Mouse (Mus musculus): ENCODE measurements at regions not wholly inside any gene's neighbourhood (a gene's known extent, or its start where the extent isn't known, plus 50 kb on each side); places are given as distances from the start of the nearest gene placed in this dataset.

GRCm38 (mm10) chr13:84058251-84058650 is 163.8 kb upstream of the Tmem161b start:
- Histone ChIP-seq H3K4me3 (replicated peaks) (no peak overlapping the region), H3K27me3 (no peaks in the 10 kb centered on the region), H3K9me3 (no peaks in the 10 kb centered on the region), H3K9ac (replicated peaks) (peak overlapping the region; percentile 61), H3K4me2 (replicated peaks) (peak overlapping the region; percentile 41), H3K27ac (peak overlapping the region; percentile 97), H3K4me1 (replicated peaks) (peaks cover 55% of the 10 kb centered on the region), H3K36me3 (no peaks in the 10 kb centered on the region)
- 32% methylated on average over 3 of the region's 3 CpGs for WGBS
- ATAC-seq: no peak

DNA sequence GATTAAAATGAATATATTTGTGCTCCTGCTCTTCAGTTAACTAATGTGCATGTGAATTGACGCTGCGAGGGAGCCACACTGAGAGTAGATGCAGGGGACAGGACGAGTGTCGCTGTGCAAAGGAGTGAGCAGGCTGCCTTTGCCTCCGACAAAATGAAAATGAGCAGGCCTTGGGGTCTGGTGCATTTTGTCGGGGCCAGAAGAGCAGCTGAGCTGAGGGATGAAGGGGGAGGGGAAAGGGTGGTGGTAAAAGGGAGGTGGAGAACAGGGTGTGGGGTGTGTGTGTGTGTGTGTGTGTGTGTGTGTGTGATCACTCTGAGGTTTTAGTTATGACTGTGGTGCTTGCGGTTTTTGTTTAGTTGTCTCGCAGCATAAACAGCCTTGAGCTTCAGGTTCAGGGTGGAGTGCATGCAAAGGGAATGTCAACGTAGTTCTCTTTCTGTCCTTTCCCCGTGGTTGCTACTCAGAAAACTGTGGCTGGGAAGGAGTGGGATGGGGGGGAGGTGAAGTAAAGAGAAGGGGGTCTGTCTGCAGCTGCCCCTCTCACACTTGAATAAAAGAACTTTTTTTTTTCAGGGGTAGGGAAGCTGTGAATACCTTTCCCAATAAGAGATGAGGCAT is 163.0 kb upstream of the Tmem161b start:
- Histone ChIP-seq H3K27ac (peak overlapping the region; percentile 97), H3K27me3 (no peaks in the 10 kb centered on the region), H3K4me2 (replicated peaks) (peak overlapping the region; percentile 52), H3K9me3 (no peaks in the 10 kb centered on the region), H3K36me3 (no peaks in the 10 kb centered on the region), H3K4me3 (replicated peaks) (peak overlapping the region; percentile 26), H3K9ac (replicated peaks) (peak overlapping the region; percentile 63), H3K4me1 (replicated peaks) (peaks cover 59% of the 10 kb centered on the region)
- peak; percentile 83 for ATAC-seq
- 2% methylated on average over 10 of the region's 10 CpGs for WGBS

GRCm38 (mm10) chr13:84059661-84060452 is 162.2 kb upstream of the Tmem161b start:
- peak; percentile 84 for ATAC-seq
- Histone ChIP-seq H3K27me3 (no peaks in the 10 kb centered on the region), H3K9ac (replicated peaks) (peak overlapping the region; percentile 63), H3K36me3 (no peaks in the 10 kb centered on the region), H3K4me2 (replicated peaks) (peak overlapping the region; percentile 52), H3K4me3 (replicated peaks) (peak overlapping the region; percentile 26; the same call in 1 of the 2 replicates), H3K4me1 (replicated peaks) (peaks cover 65% of the 10 kb centered on the region), H3K9me3 (no peaks in the 10 kb centered on the region), H3K27ac (peak overlapping the region; percentile 97)
- WGBS: 3% methylated on average over 5 of the region's 5 CpGs

DNA sequence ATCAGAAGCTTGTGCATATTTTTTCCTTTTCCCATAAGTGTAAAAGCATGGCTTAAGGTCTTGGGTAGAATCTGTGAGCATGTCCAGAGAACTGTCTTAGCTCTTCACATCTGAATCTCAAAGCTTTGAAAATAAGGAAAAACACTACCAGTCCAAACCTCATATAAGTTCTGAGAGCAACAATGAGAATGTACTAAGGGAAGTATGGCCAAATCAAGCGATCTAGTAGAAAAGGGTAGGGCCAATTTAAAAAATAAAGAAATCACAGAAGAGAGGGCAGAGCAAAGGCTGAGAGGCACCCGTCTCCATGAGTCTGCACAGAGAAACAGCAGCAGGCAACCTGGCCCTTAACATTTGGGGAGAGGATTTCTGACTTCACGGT is 161.7 kb upstream of the Tmem161b start:
- Histone ChIP-seq H3K9ac (replicated peaks) (0 out of 2 replicates have a peak overlapping the region, but pooled peaks have one; percentile 44), H3K36me3 (no peaks in the 10 kb centered on the region)
- 41% methylated on average over 3 of the region's 3 CpGs for WGBS

GRCm38 (mm10) chr13:84060906-84061305 is 161.2 kb upstream of the Tmem161b start:
- Histone ChIP-seq H3K9ac (replicated peaks) (no peak overlapping the region), H3K4me3 (replicated peaks) (no peak overlapping the region)
- ATAC-seq: no peak

More for the DNA sequence above, 161.7 kb upstream of the Tmem161b start:
- Histone ChIP-seq H3K4me3 (replicated peaks) (0 out of 2 replicates have a peak overlapping the region, but pooled peaks have one; percentile 26), H3K27me3 (no peaks in the 10 kb centered on the region), H3K27ac (peak overlapping the region; percentile 97), H3K4me1 (replicated peaks) (peaks cover 67% of the 10 kb centered on the region), H3K4me2 (replicated peaks) (peak overlapping the region; percentile 52), H3K9me3 (no peaks in the 10 kb centered on the region)
- ATAC-seq: no peak

GRCm38 (mm10) chr13:84061820-84062480 is 160.1 kb upstream of the Tmem161b start:
- no peaks in the 10 kb centered on the region for H3K27me3 ChIP-seq
- no peak for ATAC-seq
- 18% methylated on average over 7 of the region's 7 CpGs for WGBS
- H3K9me3 ChIP-seq: no peaks in the 10 kb centered on the region
- H3K27ac ChIP-seq: peak overlapping the region; percentile 94
- peak overlapping the region; percentile 67 for H3K9ac ChIP-seq (replicated peaks)
- peak overlapping the region; percentile 29 for H3K4me3 ChIP-seq (replicated peaks)
- H3K36me3 ChIP-seq: no peaks in the 10 kb centered on the region
- H3K4me2 ChIP-seq (replicated peaks): peak overlapping the region; percentile 51
- peaks cover 76% of the 10 kb centered on the region for H3K4me1 ChIP-seq (replicated peaks)

More at GRCm38 (mm10) chr13:84060906-84061305, 161.2 kb upstream of the Tmem161b start:
- Histone ChIP-seq H3K27ac (peak overlapping the region; percentile 97), H3K4me2 (replicated peaks) (peak overlapping the region; percentile 52), H3K9me3 (no peaks in the 10 kb centered on the region), H3K27me3 (no peaks in the 10 kb centered on the region), H3K36me3 (no peaks in the 10 kb centered on the region), H3K4me1 (replicated peaks) (peaks cover 71% of the 10 kb centered on the region)
- WGBS: 39% methylated on average over 3 of the region's 3 CpGs

GRCm38 (mm10) chr13:84062616-84063015 is 159.5 kb upstream of the Tmem161b start:
- H3K27me3 ChIP-seq: no peaks in the 10 kb centered on the region
- H3K9ac ChIP-seq (replicated peaks): peak overlapping the region; percentile 67
- no peak for ATAC-seq
- WGBS: 20% methylated on average over 2 of the region's 2 CpGs
- H3K4me2 ChIP-seq (replicated peaks): peak overlapping the region; percentile 51
- H3K27ac ChIP-seq: peak overlapping the region; percentile 94
- no peaks in the 10 kb centered on the region for H3K9me3 ChIP-seq
- peak overlapping the region; percentile 20 for H3K4me3 ChIP-seq (replicated peaks)
- H3K36me3 ChIP-seq: no peaks in the 10 kb centered on the region
- peaks cover 79% of the 10 kb centered on the region for H3K4me1 ChIP-seq (replicated peaks)

GRCm38 (mm10) chr13:84063406-84063805 is 158.7 kb upstream of the Tmem161b start:
- 42% methylated on average over 2 of the region's 2 CpGs for whole genome bisulfite sequencing
- H3K4me1 ChIP-seq (replicated peaks): peaks cover 78% of the 10 kb centered on the region
- no peak for ATAC-seq
- peak overlapping the region; percentile 32 for H3K4me2 ChIP-seq (replicated peaks)
- H3K9ac ChIP-seq (replicated peaks): peak overlapping the region; percentile 40
- peak overlapping the region; percentile 22 for H3K4me3 ChIP-seq (replicated peaks)
- no peaks in the 10 kb centered on the region for H3K27me3 ChIP-seq
- peak overlapping the region; percentile 75 for H3K27ac ChIP-seq
- no peaks in the 10 kb centered on the region for H3K36me3 ChIP-seq
- no peaks in the 10 kb centered on the region for H3K9me3 ChIP-seq

- H3K9me3 ChIP-seq: no peaks in the 10 kb centered on the region
- H3K9ac ChIP-seq (replicated peaks): peak overlapping the region; percentile 45
- H3K4me1 ChIP-seq (replicated peaks): peaks cover 70% of the 10 kb centered on the region
- no peak for ATAC-seq
- H3K27me3 ChIP-seq: no peaks in the 10 kb centered on the region
- peak overlapping the region; percentile 88 for H3K27ac ChIP-seq
- peak overlapping the region; percentile 18 for H3K4me2 ChIP-seq (replicated peaks)
- no peaks in the 10 kb centered on the region for H3K36me3 ChIP-seq
- H3K4me3 ChIP-seq (replicated peaks): peak overlapping the region; percentile 16
- 31% methylated on average over 5 of the region's 5 CpGs for WGBS
Observed at GRCm38 (mm10) chr13:84064291-84064940, 157.7 kb upstream of the Tmem161b start.

DNA sequence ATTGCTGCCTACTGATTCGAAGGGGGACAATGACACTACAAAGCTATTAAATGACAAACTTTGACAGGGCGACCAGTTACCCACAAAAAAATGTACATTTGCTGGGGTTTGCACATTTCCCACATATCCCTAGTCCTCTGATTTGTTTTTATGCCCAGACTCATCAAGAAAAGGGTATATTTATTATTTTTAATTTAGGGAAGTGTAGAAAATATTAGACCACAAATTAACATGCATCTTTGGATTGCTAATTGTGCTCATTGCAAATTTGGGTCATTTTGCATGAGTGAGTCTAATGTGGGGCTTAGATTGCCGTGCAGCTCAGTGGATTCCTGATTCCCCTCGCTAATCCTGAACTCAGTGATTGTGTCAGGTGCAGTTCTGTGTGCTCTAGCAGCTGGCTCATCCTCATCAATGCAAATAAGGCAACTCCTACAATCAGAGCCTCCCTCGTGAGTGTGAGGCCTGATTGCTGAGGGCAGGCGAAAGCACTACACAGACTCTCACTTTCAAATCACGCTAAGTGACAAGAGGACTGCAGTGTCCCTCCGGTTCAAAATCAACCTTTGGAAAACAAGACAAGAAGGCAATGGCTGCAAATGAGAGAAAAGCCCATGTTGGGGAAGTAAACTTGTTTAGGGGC is 156.7 kb upstream of the Tmem161b start:
- ATAC-seq: peak; percentile 86
- Histone ChIP-seq H3K27me3 (no peaks in the 10 kb centered on the region), H3K4me1 (replicated peaks) (peaks cover 60% of the 10 kb centered on the region), H3K9ac (replicated peaks) (no peak overlapping the region; the same call in 1 of the 2 replicates), H3K4me3 (replicated peaks) (no peak overlapping the region), H3K36me3 (no peaks in the 10 kb centered on the region), H3K27ac (peak overlapping the region; percentile 88), H3K4me2 (replicated peaks) (peak overlapping the region; percentile 32), H3K9me3 (no peaks in the 10 kb centered on the region)
- WGBS: 24% methylated on average over 8 of the region's 8 CpGs

Data from midbrain, embryonic 13.5 days (tissue).